Mouse (Mus musculus) heart, embryonic 13.5 days (tissue): ENCODE data around the gene Galnt7. TPM values are rescaled to one million over a fixed set of nuclear protein-coding genes. Genes with fewer than 3 reads are reported as not detected.

Source experiments
- ATAC-seq: fragments of 200-750 bp; cut with Nextera tagmentation; 2 replicates; pipeline ENCODE4 v1.8.0; 2017; ENCODE audit warnings: moderate TSS enrichment; ENCODE audit not compliant: insufficient number of reproducible peaks, low FRiP score, low TSS enrichment; ENCODE audit errors: extremely low read depth
- H3K27ac ChIP-seq: fragments of 300-500 bp; sonication (generic); replicated peaks from 2 replicates; pipeline ENCODE4 v1.5.1; 2015; ENCODE audit warnings: moderate library complexity, mild to moderate bottlenecking, inconsistent platforms
- H3K27me3 ChIP-seq: fragments of 300-500 bp; sonication (generic); replicated peaks from 2 replicates; pipeline ENCODE4 v1.6.1; 2015; ENCODE audit warnings: mild to moderate bottlenecking, inconsistent platforms
- H3K36me3 ChIP-seq: fragments of 300-500 bp; sonication (generic); 2 replicates; pipeline ENCODE4 v1.6.1; 2015; ENCODE audit warnings: mild to moderate bottlenecking, inconsistent platforms
- H3K4me1 ChIP-seq: fragments of 300-500 bp; sonication (generic); 2 replicates; pipeline ENCODE4 v1.6.1; 2015; ENCODE audit warnings: inconsistent platforms
- H3K4me2 ChIP-seq: fragments of 300-500 bp; sonication (generic); 2 replicates; pipeline ENCODE4 v1.6.1; 2015; ENCODE audit warnings: inconsistent platforms, mild to moderate bottlenecking, moderate library complexity
- H3K4me3 ChIP-seq: fragments of 300-500 bp; sonication (generic); 2 replicates; pipeline ENCODE4 v1.5.1; 2015; ENCODE audit warnings: moderate library complexity, mild to moderate bottlenecking, inconsistent platforms
- H3K9ac ChIP-seq: fragments of 300-500 bp; sonication (generic); 2 replicates; pipeline ENCODE4 v1.6.1; 2015; ENCODE audit warnings: inconsistent platforms, mild to moderate bottlenecking, moderate library complexity
- H3K9me3 ChIP-seq: fragments of 300-500 bp; sonication (generic); 2 replicates; pipeline ENCODE4 v1.6.1; 2016; ENCODE audit warnings: inconsistent platforms
- WGBS: fragments of 180-500 bp; shearing (Covaris S2); methylation state at CpG from one replicate; pipeline ENCODE4 v1.1.7; 2015; ENCODE audit warnings: mixed read lengths; 5-methylcytosine and 5-hydroxymethylcytosine counted together
- polyA plus RNA-seq: library from polyadenylated mRNA; unstranded; fragments of >200 nt; fragmentation: Nextera tagmentation; extraction: Ambion mirVana; gene quantifications from 2 replicates; pipeline ENCODE4 v1.2.1, GENCODE M21; 2015

The Galnt7 gene
- polyA plus RNA-seq, 1 experiment from 2014 or later = 5.9 TPM

DNA sequence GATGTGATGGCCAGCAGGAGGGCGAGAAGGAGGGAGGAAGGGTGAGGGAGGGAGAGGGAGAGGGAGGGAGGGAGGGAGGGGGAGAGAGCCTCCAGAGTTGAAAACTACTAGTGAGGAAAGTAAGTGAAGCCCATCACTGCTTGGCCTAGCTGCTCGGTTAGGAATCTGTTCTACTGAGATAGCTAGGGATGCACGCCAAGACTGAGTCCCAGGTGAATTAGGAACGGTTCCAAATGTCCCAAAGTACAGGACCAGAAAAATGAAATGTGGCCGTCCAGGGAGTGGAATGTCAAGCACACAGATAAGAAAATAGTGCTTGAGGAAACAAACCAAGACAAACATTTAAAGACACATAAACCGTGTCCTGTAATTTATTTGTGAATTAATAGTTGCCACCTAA is 87.8 kb downstream of the Galnt7 start:
- H3K27me3 ChIP-seq = no peaks in the 10 kb centered on the region
- no peak overlapping the region for H3K9ac ChIP-seq
- no peaks in the 10 kb centered on the region for H3K36me3 ChIP-seq
- no peaks in the 10 kb centered on the region for H3K9me3 ChIP-seq
- no peak overlapping the region for H3K4me3 ChIP-seq
- H3K4me2 ChIP-seq = no peak overlapping the region
- 44% methylated on average over 6 of the region's 6 CpGs for WGBS
- no peak for ATAC-seq
- H3K4me1 ChIP-seq = peaks cover 7% of the 10 kb centered on the region
- H3K27ac ChIP-seq = no peak overlapping the region

DNA sequence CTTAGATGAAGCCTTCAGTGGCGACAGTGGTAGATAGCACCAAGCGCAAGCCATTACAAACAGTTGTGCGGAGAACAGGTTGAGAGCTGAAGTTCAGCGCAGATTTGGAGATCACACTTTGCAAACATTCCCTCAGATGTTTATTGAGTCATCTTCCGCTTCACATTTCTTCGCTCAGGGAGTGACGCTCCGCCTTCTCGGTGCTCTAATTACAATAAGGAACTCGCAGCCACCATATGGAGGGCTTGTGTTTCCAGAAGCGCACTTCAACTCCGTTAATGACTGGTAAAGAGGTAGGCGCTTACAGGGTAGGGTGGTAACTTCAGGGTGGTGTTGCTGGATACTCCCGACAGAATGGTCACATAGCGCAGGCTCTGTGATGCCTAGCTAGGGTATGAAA is 89.1 kb downstream of the Galnt7 start:
- H3K9me3 ChIP-seq = no peaks in the 10 kb centered on the region

GRCm38 (mm10) chr8:57562741-57563140 is 90.1 kb downstream of the Galnt7 start:
- ATAC-seq = no peak
- H3K27ac ChIP-seq = no peak overlapping the region
- H3K4me2 ChIP-seq = no peak overlapping the region
- H3K4me3 ChIP-seq = no peak overlapping the region
- no peaks in the 10 kb centered on the region for H3K9me3 ChIP-seq
- H3K27me3 ChIP-seq = no peaks in the 10 kb centered on the region
- H3K4me1 ChIP-seq = peaks cover 3% of the 10 kb centered on the region; the same call in 1 of the 2 replicates
- H3K9ac ChIP-seq = no peak overlapping the region
- WGBS = 85% methylated on average over 3 of the region's 3 CpGs
- no peaks in the 10 kb centered on the region for H3K36me3 ChIP-seq

More for the DNA sequence above, 89.1 kb downstream of the Galnt7 start:
- Histone ChIP-seq H3K9ac (no peak overlapping the region), H3K4me2 (no peak overlapping the region), H3K4me1 (peaks cover 3% of the 10 kb centered on the region; the same call in 1 of the 2 replicates), H3K36me3 (no peaks in the 10 kb centered on the region), H3K27ac (no peak overlapping the region), H3K4me3 (no peak overlapping the region), H3K27me3 (no peaks in the 10 kb centered on the region)
- no peak for ATAC-seq
- 87% methylated on average over 15 of the region's 15 CpGs for WGBS

DNA sequence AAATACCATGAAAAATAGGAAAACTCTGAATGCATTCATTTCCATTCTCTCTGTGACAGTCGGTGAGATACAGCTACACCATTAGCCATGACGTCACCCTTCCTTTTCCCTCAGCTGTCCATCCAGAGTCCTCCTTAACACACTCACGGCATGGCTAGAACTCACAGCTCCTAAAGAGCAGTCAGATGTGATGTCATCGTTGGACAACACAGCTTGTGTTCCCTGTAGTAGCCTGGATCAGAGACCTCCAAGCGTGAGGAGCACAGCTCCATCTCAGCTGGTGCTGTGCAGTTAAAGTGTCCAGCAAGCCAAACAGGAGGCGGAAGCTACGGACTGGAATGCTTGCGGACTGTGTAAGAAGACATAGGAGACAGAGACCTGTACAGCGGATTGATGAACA is 91.9 kb downstream of the Galnt7 start:
- Histone ChIP-seq H3K4me1 (peaks cover 3% of the 10 kb centered on the region; the same call in 1 of the 2 replicates), H3K9ac (no peak overlapping the region), H3K9me3 (no peaks in the 10 kb centered on the region), H3K27me3 (no peaks in the 10 kb centered on the region), H3K4me2 (no peak overlapping the region), H3K4me3 (no peak overlapping the region), H3K36me3 (no peaks in the 10 kb centered on the region), H3K27ac (no peak overlapping the region)
- 81% methylated on average over 9 of the region's 9 CpGs for WGBS
- ATAC-seq = no peak

DNA sequence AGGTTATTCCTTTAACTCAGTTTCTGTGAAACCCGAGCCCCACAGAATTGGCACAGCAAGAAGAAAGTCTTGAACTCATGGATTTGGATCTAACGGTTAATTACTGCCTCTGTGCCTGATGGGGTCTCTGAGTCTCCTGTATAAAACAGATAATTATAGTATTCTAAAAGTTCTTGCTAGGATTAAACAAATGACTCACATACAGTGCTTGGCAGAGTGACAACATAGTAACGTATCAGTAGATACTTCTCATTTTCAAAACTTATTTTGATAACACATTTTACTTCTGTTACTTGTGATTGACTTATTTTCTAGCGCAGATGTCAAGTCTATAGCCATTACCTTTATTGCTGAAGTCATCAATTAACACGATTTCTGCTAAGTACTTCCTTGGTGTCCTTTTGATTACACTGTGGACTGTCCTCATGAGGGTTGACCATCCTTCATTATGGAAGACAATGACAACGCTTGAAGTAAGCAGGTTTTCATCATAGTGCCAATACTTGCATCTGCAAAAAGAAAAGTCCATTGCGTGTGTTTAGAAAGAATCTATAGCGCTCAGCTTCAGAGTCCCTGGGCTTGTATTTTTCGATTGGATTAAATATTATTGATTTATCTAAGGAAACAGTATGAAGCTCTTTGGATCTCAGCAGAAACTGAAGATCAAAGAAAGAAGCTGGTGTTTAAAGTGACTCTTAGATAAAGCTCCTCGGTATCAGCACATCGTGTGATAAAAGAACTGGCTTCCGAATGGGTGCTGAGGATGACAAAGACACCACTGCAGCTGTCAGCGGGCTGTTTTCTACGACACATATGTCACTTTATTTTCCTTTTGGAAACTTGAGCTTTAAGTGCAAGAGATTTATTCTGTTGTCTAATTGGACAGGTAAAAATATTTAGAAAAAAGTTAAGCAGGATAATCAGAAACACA is 100.5 kb downstream of the Galnt7 start:
- H3K4me3 ChIP-seq = no peak overlapping the region
- H3K4me1 ChIP-seq = no peaks in the 10 kb centered on the region
- no peak for ATAC-seq
- 64% methylated on average over 14 of the region's 14 CpGs for WGBS
- no peak overlapping the region for H3K4me2 ChIP-seq
- no peak overlapping the region for H3K27ac ChIP-seq
- H3K36me3 ChIP-seq = peaks cover 8% of the 10 kb centered on the region; the same call in 1 of the 2 replicates
- no peaks in the 10 kb centered on the region for H3K9me3 ChIP-seq
- H3K9ac ChIP-seq = no peak overlapping the region
- H3K27me3 ChIP-seq = no peaks in the 10 kb centered on the region

- Histone ChIP-seq H3K9ac (no peak overlapping the region), H3K4me3 (no peak overlapping the region), H3K9me3 (no peaks in the 10 kb centered on the region), H3K27me3 (no peaks in the 10 kb centered on the region), H3K4me2 (no peak overlapping the region), H3K27ac (no peak overlapping the region), H3K4me1 (peaks cover 4% of the 10 kb centered on the region; the same call in 1 of the 2 replicates), H3K36me3 (peaks cover 8% of the 10 kb centered on the region; the same call in 1 of the 2 replicates)
- no peak for ATAC-seq
- WGBS = 77% methylated on average over 12 of the region's 12 CpGs
Observed at GRCm38 (mm10) chr8:57547581-57547980, 105.3 kb downstream of the Galnt7 start.

GRCm38 (mm10) chr8:57546834-57547233 is 106.0 kb downstream of the Galnt7 start:
- Histone ChIP-seq H3K9ac (no peak overlapping the region), H3K36me3 (peaks cover 5% of the 10 kb centered on the region; the same call in 1 of the 2 replicates), H3K27me3 (no peaks in the 10 kb centered on the region), H3K4me2 (no peak overlapping the region), H3K27ac (no peak overlapping the region), H3K4me3 (no peak overlapping the region), H3K4me1 (peaks cover 4% of the 10 kb centered on the region; the same call in 1 of the 2 replicates), H3K9me3 (no peaks in the 10 kb centered on the region)
- 79% methylated on average over 3 of the region's 3 CpGs for WGBS
- no peak for ATAC-seq

DNA sequence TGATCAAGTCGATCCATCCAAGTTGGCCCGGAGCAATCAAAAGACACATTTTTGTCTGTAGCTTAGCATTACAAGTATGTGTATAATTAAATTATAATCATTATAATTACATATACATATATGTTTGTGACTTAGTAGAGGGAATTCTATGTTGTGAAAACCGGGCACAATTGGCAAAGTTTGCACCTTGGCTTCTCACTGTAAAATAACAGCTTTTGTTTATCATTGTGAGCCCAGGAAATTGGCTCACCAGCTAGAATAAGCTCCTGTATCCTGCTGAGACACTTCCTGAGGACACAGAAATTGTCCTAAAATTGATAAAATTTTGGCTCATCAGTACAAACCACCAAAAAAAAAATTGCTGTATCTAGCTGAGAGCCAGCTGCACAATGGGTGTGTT is 106.4 kb downstream of the Galnt7 start:
- Histone ChIP-seq H3K4me1 (peaks cover 4% of the 10 kb centered on the region; the same call in 1 of the 2 replicates), H3K4me2 (no peak overlapping the region), H3K36me3 (peaks cover 3% of the 10 kb centered on the region; the same call in 1 of the 2 replicates), H3K27ac (no peak overlapping the region), H3K4me3 (no peak overlapping the region), H3K9me3 (no peaks in the 10 kb centered on the region), H3K27me3 (no peaks in the 10 kb centered on the region), H3K9ac (no peak overlapping the region)
- ATAC-seq = no peak
- 88% methylated on average over 3 of the region's 3 CpGs for WGBS

DNA sequence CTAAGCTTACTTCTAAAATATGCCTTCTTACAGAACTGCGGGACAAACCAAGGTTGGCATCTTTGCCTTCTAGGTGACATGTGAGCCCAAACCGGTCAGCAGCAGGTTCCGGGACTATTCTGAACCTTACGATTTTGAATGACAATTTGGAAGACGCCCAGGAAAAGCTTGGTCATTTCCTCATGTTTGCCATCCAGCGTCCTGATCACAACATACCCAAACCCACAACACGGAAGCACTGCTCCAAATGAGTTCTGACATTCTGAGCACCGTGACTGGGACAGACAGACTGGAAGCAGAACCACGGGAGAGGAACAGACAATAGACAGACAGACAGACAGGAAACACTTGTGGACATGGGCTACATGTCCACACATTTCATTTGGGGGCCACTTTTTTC is 111.4 kb downstream of the Galnt7 start:
- 78% methylated on average over 9 of the region's 9 CpGs for WGBS
- Histone ChIP-seq H3K4me1 (peaks cover 10% of the 10 kb centered on the region; the same call in 1 of the 2 replicates), H3K27me3 (no peaks in the 10 kb centered on the region), H3K27ac (no peak overlapping the region), H3K4me3 (no peak overlapping the region), H3K4me2 (no peak overlapping the region), H3K36me3 (peaks cover 2% of the 10 kb centered on the region; the same call in 1 of the 2 replicates), H3K9ac (no peak overlapping the region), H3K9me3 (no peaks in the 10 kb centered on the region)
- no peak for ATAC-seq

DNA sequence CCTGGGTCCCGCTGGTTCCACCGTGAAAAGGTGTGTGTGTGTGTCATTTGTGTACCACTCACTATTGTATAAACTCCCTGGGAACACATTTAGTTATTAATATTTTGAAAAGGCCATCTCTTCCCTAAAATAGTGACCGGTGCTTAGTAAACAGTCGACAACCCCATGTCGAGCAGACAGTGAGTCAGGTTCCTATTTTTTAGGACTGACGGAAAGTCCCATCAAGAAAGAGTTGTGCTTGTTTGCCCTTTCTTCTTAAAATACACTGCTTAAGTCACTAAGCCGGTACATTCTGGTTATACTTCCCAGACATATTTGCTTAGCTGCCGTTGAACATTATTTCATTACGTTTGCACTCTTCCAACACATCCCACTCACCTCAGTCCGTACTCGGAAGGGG is 111.9 kb downstream of the Galnt7 start:
- peaks cover 7% of the 10 kb centered on the region for H3K36me3 ChIP-seq
- 76% methylated on average over 11 of the region's 11 CpGs for WGBS
- H3K9me3 ChIP-seq = no peaks in the 10 kb centered on the region
- no peak overlapping the region for H3K9ac ChIP-seq
- no peak overlapping the region for H3K4me2 ChIP-seq
- H3K27me3 ChIP-seq = no peaks in the 10 kb centered on the region
- no peak overlapping the region for H3K4me3 ChIP-seq
- ATAC-seq = no peak
- peaks cover 10% of the 10 kb centered on the region; the same call in 1 of the 2 replicates for H3K4me1 ChIP-seq
- no peak overlapping the region for H3K27ac ChIP-seq

- no peak for ATAC-seq
Observed at GRCm38 (mm10) chr8:57540110-57540838, 112.6 kb downstream of the Galnt7 start.

More at GRCm38 (mm10) chr8:57540110-57540838, 112.6 kb downstream of the Galnt7 start:
- H3K9ac ChIP-seq = no peak overlapping the region
- H3K36me3 ChIP-seq = peaks cover 12% of the 10 kb centered on the region
- H3K9me3 ChIP-seq = no peaks in the 10 kb centered on the region
- 38% methylated on average over 12 of the region's 12 CpGs for WGBS
- peaks cover 10% of the 10 kb centered on the region; the same call in 1 of the 2 replicates for H3K4me1 ChIP-seq
- no peaks in the 10 kb centered on the region for H3K27me3 ChIP-seq
- no peak overlapping the region for H3K27ac ChIP-seq
- no peak overlapping the region for H3K4me2 ChIP-seq
- no peak overlapping the region for H3K4me3 ChIP-seq
